Mouse (Mus musculus) cerebellum, adult (tissue): ENCODE results near the gene Klc4.
A peak's percentile ranks its signal among the peaks of the same experiment; 100 is the strongest.

Experiments used
- ATAC-seq: cut with Nextera tagmentation; 2 replicates; pipeline ENCODE4 v1.9.2; 2017; ENCODE audit warnings: mild to moderate bottlenecking, moderate library complexity, mixed read lengths; ENCODE audit not compliant: insufficient number of reproducible peaks, low FRiP score, low TSS enrichment

Gene Klc4

DNA sequence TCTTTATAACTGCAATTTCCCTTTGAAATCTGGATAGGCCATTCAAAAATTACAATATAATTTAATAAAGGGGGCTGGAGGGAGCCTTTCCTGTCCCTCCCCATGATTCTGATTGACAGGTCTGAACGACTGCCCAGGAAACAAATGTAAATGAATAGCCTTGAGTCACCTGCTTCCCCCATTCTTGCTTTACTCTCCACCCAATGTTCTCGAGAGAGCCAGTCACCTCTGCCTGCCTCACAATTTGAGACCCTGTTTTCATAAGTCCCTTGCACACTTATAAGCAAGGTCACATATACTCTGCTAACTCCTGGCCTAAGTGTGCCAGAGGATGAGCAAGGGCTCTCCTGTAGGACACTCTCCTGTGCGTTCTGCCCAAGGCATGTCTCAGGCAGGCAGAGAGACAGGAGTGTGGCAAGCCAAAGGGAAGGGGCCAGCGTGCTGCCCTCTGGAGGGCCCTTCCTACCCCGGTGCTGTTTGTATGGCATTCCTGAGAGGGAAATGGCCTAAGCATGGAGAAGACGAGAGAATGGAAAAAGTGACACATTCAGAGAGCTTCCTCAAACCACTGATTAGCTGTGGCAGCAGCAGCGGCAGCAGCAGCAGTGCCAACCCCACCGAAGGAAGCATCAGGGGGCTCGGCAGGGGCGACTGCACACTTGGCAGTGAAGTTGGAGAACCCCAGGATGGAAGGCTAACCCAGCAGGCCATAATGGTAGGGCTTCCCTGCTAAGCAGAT, 21.8 kb downstream of the Klc4 start:
- no peak for ATAC-seq

DNA sequence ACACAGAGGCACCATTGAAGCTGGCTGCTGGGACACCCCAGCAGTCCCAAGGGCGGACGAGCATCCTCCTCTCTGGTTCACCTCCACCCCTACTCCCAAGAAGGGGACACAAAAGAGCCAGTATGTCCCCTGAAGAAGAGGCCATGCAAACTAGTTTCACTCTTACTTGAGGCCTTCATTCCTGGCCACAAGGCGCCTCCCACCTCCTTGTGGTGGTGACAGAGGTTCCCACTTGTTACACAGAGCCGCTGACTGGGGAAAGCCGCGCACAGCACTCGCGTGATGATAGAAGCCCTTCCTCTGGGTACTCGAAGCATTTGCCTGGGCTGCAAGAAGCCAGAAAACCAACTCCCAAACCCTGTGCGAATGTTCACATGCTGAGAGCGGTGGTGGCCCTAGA, 23.6 kb downstream of the Klc4 start:
- no peak for ATAC-seq

GRCm38 (mm10) chr17:46621324-46621723, 24.5 kb downstream of the Klc4 start:
- peak; percentile 49; the same call in 1 of the 2 replicates for ATAC-seq

DNA sequence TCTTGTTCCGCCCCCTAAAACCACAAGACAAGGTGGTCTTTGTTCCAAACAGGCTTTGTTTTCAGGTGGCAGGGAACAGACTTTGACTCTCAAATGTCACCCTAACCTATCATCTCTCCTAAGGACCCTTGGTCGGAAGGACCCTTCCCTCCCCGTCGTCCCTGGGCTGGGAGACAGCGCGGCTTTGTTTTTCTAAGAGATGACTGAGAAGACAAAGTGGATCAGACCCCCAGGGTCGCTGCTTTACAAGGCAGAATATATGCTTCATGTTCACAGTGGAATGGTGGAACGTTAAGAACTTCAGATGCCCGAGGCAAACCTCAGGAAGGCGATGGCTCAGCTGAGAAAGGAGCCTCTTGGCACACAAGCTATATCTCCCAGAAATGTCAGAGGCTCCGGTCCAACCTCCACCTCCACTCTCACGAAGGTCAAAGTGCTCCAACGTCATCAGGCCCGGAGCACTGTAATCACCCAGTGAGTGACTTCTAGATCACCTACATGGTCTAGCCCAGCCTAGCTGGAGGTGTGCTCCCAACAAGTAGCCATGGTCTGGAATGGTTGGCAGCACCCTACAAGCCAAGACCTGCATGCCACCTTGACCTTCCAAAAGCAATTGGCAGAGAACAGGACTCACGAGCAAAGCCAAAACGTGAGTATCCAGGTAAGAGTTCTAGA, 26.0 kb downstream of the Klc4 start:
- ATAC-seq, result no peak

- ATAC-seq, result no peak
Measured at GRCm38 (mm10) chr17:46618769-46619682, 26.8 kb downstream of the Klc4 start.

- no peak for ATAC-seq
Measured at GRCm38 (mm10) chr17:46618394-46618768, 27.4 kb downstream of the Klc4 start.

- ATAC-seq, result no peak
Measured at GRCm38 (mm10) chr17:46617799-46618198, 28.0 kb downstream of the Klc4 start.

- ATAC-seq, result no peak
Measured at GRCm38 (mm10) chr17:46613229-46613628, 32.6 kb downstream of the Klc4 start.

- no peak for ATAC-seq
Measured at GRCm38 (mm10) chr17:46612820-46613219, 33.0 kb downstream of the Klc4 start.

- no peak for ATAC-seq
Measured at GRCm38 (mm10) chr17:46612189-46612588, 33.6 kb downstream of the Klc4 start.

- no peak for ATAC-seq
Measured at GRCm38 (mm10) chr17:46611316-46611715, 34.5 kb downstream of the Klc4 start.

DNA sequence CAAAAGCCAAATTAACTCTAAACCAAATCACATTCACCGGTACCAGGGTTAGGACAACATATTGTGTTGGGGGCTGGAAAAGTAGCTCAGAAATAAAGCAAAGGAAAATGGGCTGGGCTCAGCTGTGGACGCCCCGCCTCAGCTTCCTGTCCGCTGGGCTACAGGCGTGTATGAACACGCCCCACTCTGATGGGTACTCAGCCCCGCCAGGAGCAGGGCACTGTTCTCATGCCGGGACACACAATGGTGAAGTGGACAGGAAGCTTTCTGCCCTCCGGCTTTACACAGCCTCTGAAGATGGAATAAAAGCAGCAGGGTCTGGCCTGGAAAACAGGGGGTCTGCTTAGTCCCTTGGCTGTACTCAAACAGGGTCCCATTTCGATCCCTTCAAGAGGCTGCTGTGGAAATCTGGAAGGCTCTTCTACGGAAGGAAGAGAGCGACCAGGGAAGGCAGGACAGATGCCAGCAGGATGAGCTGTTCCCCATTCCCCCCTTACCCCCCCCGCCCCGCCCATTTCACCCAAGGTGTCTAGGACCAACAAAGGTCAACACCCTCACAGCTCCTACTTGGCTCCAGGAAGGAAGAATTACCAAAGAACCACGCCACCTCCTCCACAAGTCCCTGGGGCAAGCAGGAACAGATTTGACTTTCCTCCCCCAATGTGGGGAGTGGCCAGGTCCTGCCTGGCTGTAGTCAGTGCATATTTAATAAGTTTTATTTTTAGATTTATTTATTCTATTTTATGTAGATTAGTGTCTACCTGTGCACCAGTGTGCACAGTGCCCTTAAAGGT, 35.9 kb downstream of the Klc4 start:
- ATAC-seq, result no peak

GRCm38 (mm10) chr17:46605987-46606386, 39.8 kb downstream of the Klc4 start:
- no peak for ATAC-seq

- no peak for ATAC-seq
Measured at GRCm38 (mm10) chr17:46605126-46605525, 40.7 kb downstream of the Klc4 start.

DNA sequence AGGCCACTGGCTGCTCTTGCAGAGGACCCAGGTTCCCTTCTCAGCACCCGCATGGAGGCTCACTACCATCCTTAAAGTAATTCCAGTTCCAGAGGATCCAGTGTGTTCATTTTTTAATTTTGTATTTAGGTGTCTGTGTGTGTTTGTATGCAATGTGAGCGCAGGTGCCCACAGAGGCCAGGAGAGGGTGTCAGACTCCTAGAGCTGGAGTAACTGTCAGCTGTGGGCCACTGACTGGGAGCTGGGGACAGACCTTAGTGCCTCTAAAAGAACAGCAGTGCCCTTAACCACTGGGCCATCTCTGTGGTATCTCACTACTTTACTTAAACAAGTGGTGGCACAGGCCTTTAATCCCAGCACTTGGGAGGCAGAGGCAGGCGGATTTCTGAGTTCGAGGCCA, 42.6 kb downstream of the Klc4 start:
- ATAC-seq, result no peak

DNA sequence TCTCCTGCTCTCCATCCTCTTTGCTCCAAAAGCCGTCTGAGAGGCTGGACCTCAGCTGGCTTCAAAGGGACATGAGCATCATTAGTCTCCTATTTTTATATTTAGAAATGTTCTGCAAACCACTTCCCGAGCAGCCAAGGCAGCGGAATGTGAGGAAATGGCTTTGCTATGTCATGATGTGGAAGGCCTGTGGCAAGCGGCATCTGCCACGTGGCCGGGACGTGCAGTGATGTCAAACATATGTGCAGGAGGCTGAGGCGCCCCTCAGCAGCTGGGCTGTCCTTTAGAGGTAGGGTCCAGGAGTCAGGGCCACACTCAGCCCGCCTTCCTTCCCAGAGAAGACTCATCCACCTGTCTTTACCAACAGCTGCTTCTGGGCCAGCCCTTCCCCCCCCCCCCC, 43.6 kb downstream of the Klc4 start:
- ATAC-seq, result no peak

DNA sequence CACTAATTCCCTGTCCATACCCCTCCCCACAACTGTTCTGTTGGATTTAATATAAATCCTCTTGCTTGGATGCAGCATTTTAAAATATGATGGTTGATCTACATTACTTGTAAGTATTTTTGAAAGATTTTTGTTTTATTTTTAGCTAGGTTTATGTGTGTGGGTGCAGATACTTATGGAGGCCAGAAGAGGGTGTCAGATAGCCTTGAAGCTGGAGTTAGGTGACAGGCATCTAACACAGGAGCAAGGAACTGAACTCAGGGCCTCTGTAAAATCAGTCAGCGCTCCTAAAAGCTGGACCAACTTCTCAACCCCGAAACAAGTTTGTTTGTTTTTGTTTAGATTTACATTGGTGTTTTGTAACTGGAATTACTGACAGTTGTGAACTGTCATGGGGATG, 45.3 kb downstream of the Klc4 start:
- no peak for ATAC-seq

DNA sequence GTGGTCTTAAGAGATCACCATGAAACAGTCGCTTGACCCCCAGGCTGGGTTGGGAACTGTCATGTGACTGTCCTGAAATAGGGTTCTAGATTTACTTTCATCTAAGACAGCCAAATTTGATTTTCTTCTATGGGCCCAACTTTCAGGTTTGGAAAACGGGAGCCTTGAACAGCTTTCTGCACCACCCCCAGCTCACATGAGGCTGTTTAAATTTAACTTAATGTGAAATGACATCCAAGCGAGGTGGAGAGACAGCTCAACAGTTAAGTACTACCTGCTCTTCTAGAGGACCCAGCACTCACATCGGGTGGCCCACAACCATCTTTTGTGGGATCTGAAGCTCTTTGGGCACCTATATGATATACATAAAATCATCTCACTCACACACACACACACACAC, 46.9 kb downstream of the Klc4 start:
- ATAC-seq, result no peak

DNA sequence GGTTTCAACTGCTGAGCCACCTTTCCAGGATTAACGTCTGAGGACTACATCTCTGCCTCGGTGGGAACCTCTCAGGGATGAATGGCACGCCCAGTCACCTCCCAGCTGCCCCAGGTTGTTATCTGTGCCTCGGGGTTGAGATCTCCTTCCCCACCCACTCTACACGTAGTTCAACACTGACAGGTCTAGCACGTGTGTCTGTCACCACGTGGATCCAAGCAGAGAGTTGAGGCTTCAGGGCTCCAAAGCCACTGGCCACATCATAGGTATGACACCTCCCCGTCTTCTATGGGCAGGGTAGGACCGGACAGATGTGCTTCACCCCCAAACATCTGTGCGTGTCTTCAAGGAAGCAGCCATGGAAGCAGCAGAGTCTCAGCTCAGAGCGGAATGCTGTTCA, 47.9 kb downstream of the Klc4 start:
- ATAC-seq, result no peak

GRCm38 (mm10) chr17:46595336-46595735, 50.5 kb downstream of the Klc4 start:
- no peak for ATAC-seq
